Mouse (Mus musculus) cerebellum, adult 18-20 months (tissue): ENCODE data around the gene Gm14632.
"Not testable (repeated sequence)": the region's sequence is repeated elsewhere in the genome, so short reads cannot be mapped to it uniquely, and the experiment has no call there.

ENCODE experiments used
- DNase-seq, 2 experiments: peaks; one replicate each; pipeline ENCODE4 v3.0.0; 2021

Gm14632 gene

GRCm38 (mm10) chrX:30329472-30329871 is at the start of gene Gm14632:
Gm14632 (plus strand) TSS chrX:30329772.
- not testable (repeated sequence) for DNase-seq
